Mouse (Mus musculus) heart, adult 2 months (tissue): ENCODE measurements around the gene Vps45.

ENCODE experiments used
- CTCF ChIP-seq: fragments of 200-600 bp; IDR thresholded peaks from 2 replicates; pipeline ENCODE4 v1.8.1; 2022; ENCODE audit warnings: antibody characterized with exemption, mild to moderate bottlenecking, moderate library complexity
- EP300 ChIP-seq: fragments of 200-500 bp; IDR thresholded peaks from 2 replicates; pipeline ENCODE4 v1.6.1; 2011; ENCODE audit warnings: low read depth, low read length, control low read depth; ENCODE audit not compliant: insufficient read depth
- POLR2A ChIP-seq: fragments of 200-500 bp; IDR thresholded peaks from 2 replicates; pipeline ENCODE4 v1.6.1; 2011; ENCODE audit warnings: mild to moderate bottlenecking, low read depth, low read length, control low read depth; ENCODE audit not compliant: insufficient read depth

DNA sequence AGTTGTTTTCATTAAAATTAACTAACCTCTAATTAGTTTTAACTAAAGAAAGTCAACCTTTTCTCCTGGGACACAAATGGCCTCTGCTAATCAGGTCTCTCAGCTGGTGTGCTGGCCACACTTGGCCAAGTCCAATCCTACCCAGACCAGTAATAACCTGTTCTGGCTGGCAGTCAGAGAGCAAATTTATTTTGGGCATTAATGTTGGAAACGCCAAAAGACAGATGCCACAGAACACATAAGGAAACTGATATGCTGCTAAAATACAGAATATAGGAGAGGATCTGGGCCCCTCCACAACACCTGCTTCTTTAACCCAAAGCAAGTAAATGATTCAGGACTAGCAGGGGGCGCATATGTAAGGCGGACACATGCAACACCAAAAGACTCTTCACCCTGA is 28.9 kb downstream of the Vps45 start:
- TF ChIP-seq CTCF (no peak), EP300 (no peak), POLR2A (no peak)
